Mouse (Mus musculus) granulocyte monocyte progenitor cell, adult 5-6 weeks (primary cell): ENCODE measurements at regions not wholly inside any gene's neighbourhood (a gene's known extent, or its start where the extent isn't known, plus 50 kb on each side); places are given as distances from the start of the nearest gene placed in this dataset.

Source experiments
- ATAC-seq: replicated peaks from 2 replicates; pipeline ENCODE4 v1.8.0; 2016; ENCODE audit warnings: mild to moderate bottlenecking, moderate TSS enrichment, inconsistent platforms; ENCODE audit not compliant: poor library complexity, severe bottlenecking

DNA sequence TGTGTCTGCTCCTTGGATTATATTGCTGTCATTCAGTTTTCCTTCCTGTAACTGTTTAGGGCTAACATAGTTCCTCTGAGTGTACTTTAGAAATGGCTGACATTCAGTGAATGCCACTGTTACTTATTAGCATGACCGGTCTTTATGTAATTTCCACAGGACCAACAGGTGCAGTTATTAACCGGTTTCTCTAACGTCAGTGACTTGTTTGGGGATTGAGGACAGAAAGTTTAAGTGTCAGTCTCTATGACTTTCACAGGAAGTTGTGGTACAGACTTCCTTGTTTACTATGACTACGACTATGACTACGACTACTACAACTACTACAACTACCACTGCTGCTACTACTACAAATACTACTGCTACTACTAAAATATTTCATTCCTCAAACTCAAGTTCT is 170.4 kb upstream of the Ptger4 start:
- ATAC-seq: peak; percentile 89

- ATAC-seq: peak; percentile 86
Observed at GRCm38 (mm10) chr15:5416031-5416430, 172.0 kb upstream of the Ptger4 start.

DNA sequence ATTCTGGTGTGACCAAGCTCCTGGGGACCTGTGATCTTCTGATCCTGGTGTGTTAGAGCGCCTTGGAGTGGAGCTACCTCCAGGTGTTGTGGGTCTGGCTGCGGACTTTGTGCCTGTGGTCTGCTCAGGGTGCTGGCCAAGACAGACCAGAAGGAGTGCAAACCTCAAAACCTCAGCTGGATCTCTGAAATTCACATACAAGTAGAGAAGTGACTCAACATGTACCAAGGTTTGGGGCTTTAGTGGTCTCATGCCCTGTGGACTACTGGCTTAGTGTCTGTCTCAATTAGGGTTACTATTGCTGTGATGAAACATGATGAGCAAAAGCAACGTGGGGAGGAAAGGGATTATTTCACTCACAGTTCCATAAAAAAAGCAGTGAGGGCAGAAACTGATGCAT is 182.7 kb upstream of the Ptger4 start:
- peak; percentile 63 for ATAC-seq

GRCm38 (mm10) chr15:5427319-5428048 is 183.5 kb upstream of the Ptger4 start:
- no peak for ATAC-seq

DNA sequence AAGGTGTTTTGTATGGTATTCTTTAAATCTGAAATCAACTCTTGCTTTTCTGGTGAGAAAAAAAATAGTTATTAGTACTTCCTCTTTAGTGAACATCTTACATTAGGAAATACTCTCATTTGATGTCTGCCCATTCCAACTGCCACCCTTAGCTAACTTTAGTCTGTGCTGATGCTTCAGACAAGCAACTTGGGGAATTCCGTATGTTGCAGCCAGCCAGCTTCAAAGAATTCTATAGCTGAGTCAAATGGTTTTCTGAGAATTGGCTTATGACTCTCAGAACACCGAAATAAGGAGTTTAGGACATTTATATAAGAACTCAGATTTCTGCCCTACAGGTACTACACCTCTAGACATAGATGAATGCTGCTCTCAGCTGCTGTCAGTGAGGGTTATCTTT is 188.0 kb upstream of the Ptger4 start:
- peak; percentile 72 for ATAC-seq

DNA sequence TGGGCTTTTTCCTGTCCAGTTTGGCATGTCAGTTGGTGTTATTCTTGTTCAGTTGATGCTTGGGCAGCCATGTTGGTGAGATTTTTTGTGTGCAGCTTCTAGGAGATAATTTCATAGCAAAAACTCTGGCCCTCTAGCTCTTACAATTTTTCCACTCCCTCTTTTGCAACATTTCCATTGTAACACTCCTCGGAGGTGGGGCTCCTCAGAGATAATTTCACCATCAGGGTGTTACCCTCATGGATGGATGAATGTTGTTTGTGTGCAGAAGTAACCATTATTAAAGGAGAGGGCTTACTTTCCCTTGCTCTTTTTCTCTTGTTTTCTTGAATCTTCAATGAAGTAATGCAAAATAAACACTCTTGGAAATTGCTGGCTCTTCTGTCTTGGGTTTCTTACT is 193.0 kb upstream of the Ptger4 start:
- peak; percentile 42 for ATAC-seq

GRCm38 (mm10) chr15:5446040-5446755 is 202.2 kb upstream of the Ptger4 start:
- ATAC-seq: peak; percentile 100

DNA sequence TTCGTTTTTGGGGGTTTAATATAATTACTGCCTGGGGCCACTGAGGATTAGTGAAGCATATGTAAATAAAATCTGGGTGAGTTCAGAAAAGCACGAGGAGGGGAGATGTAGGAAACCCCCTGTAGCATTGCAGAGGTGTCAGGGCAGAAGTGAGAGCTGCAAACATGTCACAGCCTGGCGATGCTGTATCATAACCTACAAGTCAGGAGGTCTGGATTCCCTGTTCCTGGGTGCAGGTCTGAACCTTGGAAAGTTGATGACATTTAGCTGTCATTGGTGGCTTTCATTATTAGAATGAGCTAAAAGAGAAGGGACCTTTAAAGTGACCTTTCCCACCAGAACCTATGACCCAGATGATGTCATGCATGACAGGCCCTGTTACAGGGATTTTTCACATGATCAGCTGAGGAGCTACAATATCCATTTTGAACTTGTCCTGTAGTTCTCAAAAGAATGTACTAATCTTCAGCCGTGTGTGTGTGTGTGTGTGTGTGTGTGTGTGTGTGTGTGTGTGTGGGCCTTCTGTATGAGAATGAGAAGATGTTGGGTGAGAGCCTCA is 202.8 kb upstream of the Ptger4 start:
- peak; percentile 78 for ATAC-seq

GRCm38 (mm10) chr15:5447707-5448496 is 203.9 kb upstream of the Ptger4 start:
- ATAC-seq: no peak

DNA sequence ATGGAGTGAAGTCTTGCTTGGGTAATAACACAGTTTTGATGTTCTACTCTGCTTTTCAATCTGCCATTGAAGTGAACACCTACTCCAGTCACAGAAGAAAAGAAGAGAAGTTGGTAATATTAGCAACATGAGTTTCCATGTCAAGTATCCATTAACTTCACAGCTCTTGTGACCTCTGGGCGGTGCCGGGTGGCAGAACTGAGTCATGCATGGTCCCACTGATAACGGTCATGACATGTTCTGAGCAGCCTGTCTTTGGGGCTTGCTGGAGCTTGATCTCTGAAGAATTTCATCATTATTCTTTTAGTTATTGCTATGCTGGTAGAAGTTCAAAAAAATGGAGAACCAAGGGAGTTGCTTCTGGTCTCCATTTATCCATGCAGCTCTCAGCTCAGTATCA is 215.1 kb upstream of the Ptger4 start:
- no peak for ATAC-seq

GRCm38 (mm10) chr15:5459580-5459979 is 215.6 kb upstream of the Ptger4 start:
- no peak for ATAC-seq

DNA sequence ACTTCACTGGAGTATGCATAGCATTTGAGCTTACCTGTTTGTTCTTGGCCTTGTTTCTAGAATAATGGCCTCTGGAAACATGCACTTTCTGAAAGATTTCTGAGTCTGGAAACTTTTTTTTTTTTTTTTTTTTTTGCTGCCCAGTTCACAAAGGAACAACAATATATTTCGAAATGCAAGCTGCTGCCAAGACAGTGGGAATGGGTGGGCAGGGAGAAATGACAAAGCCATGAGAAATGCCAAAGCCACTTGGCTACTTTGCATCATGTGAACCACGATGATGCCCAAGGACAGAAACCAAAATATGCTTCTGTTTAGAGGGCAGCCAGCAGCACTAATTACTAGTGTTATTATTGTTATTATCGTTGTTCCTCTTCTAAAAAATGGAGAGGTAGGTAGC is 218.7 kb upstream of the Ptger4 start:
- ATAC-seq: no peak

GRCm38 (mm10) chr15:5464732-5465131 is 220.7 kb upstream of the Ptger4 start:
- no peak for ATAC-seq

DNA sequence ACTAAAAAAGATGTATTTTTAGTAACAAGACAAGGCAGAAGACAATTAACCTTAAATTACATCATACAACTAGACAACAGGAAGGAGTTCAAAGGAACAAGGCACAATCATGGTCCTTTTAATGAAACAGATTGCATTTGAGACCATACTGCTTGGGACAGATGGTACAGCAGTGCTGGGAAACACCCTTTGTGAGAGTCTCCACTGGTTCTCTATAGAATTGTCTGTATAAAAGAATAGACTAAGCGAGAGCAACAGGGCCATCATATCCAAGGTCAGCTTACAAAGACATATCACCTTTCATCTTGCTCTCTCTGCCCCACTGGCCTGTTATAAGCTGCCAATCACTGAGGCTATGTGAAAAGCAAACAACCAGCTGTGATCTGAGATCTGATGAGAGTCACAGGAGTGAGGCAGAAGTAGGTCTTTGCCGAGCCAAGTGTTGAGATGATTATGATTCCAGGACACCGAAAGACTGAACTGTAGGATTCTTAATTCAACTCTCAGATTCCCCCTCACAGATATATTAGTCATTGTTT is 224.6 kb upstream of the Ptger4 start:
- no peak for ATAC-seq

DNA sequence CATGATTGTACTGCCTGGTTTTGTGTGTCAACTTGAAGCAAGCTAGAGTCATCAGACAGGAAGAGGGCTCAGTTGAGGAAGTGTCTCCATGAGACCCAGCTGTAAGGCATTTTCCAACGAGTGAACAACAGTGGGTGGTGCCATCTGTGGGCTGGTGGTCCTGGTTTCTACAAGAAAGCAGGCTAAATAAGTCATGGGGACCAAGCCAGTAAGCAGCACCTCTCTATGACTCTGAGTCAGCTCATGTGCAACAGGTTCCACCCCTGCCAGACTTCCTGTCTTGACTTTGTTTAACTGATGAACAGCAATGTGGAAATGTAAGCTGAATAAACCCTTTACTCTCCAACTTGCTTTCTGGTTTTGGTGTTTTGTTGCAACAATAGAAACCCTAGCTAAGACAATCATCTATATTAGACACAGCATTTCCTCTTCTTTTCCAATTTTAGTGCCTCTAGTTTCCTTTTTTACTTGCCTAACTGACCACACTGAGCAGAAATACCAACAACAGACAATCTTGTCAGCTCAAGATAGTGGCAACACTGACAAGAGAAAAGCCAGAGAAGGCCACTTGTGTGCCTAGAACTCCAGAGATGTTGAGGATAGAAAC is 231.5 kb upstream of the Ptger4 start:
- peak; percentile 98 for ATAC-seq

GRCm38 (mm10) chr15:5493286-5493685 is 249.3 kb upstream of the Ptger4 start:
- no peak for ATAC-seq

- ATAC-seq: peak; percentile 87
Observed at GRCm38 (mm10) chr15:5495187-5495849, 251.3 kb upstream of the Ptger4 start.

GRCm38 (mm10) chr15:5495954-5496353 is 252.0 kb upstream of the Ptger4 start:
- peak; percentile 84 for ATAC-seq

DNA sequence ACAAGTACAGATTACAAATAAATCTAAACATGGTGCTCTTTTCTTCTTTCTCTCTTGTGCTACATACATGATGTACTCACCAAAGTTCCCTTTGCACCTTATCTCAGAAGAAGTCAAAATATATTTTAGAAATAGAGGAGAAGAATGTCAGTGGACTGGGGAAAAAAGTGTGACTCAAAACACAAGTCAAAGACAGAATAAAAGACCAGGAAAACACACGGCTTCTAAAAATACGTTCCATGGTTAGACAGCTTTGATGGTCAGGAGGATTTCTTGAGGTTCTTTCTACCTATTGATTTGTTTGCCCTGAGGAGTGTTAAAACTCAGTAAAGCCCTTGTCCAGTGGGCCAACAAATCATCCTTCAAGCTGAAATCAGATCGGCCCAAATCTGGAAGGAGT is 260.5 kb upstream of the Ptger4 start:
- ATAC-seq: no peak
